In genomic region chr6:91307972-91308371, GRCm38 (mm10) we compare ENCODE assay signal across 11 mouse cellular contexts.
DNase-seq lines count a peak whose midpoint lies in the region; ATAC-seq and TF ChIP-seq lines count a peak whose summit lies in the region.
"Had no signal": no experiment of that assay in that cellular context is flagged by ENCODE, and none has a peak within 500 bp of the region (broad histone marks: within the 10 kb centered on the region; RNA-seq: fewer than 3 reads in every experiment).

No protein-coding gene starts in this region.

- no peak for TF ChIP-seq POLR2A in brain, embryonic 14.5 days (IDR thresholded peaks at IDR 0.05; ENCODE audit: borderline replicate concordance, extremely low read depth, insufficient read depth, insufficient read length, poor library complexity, severe bottlenecking)

- no peaks in the 10 kb centered on the region for H3K36me3 ChIP-seq in hindbrain, embryonic 10.5 days
- no peaks in the 10 kb centered on the region for H3K36me3 ChIP-seq in hindbrain, embryonic 12.5 days
- no peaks in the 10 kb centered on the region for H3K36me3 ChIP-seq in lung, embryonic 16.5 days (ENCODE audit: control insufficient read depth, insufficient read depth, low read length)

- H3K4me1 ChIP-seq in hindbrain, embryonic 10.5 days (replicated peaks) = peaks cover 5% of the 10 kb centered on the region; the same call in 1 of the 2 replicates
- no peaks in the 10 kb centered on the region for H3K4me1 ChIP-seq in hindbrain, embryonic 12.5 days
- H3K4me1 ChIP-seq in lung, embryonic 16.5 days (replicated peaks; ENCODE audit: control insufficient read depth, insufficient read depth, low read length) = no peaks in the 10 kb centered on the region; the same call in 1 of the 2 replicates

- H3K4me3 ChIP-seq in hindbrain, embryonic 10.5 days = no peak overlapping the region
- H3K4me3 ChIP-seq in hindbrain, embryonic 12.5 days = no peak overlapping the region
- H3K4me3 ChIP-seq in lung, embryonic 16.5 days (ENCODE audit: low read length) = no peak overlapping the region

- no peaks in the 10 kb centered on the region for H3K27me3 ChIP-seq in hindbrain, embryonic 10.5 days (ENCODE audit: insufficient read depth, poor library complexity, severe bottlenecking)
- H3K27me3 ChIP-seq in hindbrain, embryonic 12.5 days = 0 out of 2 replicates have a peak, but pooled peaks cover 3% of the 10 kb centered on the region
- H3K27me3 ChIP-seq in lung, embryonic 16.5 days (ENCODE audit: control insufficient read depth, insufficient read depth, low read depth, low read length) = no peaks in the 10 kb centered on the region

- no peak for ATAC-seq in hindbrain, embryonic 12.5 days (ENCODE audit: low FRiP score)
- ATAC-seq in lung, embryonic 16.5 days (ENCODE audit: low read depth) = peak; percentile 92
- no peak for ATAC-seq in megakaryocyte-erythroid progenitor cell, adult 5-6 weeks (replicated peaks; ENCODE audit: low FRiP score, low TSS enrichment, poor library complexity, severe bottlenecking)

- H3K27ac ChIP-seq in hindbrain, embryonic 10.5 days = peak overlapping the region; percentile 12; the same call in 1 of the 2 replicates
- no peak overlapping the region for H3K27ac ChIP-seq in hindbrain, embryonic 12.5 days
- H3K27ac ChIP-seq in lung, embryonic 16.5 days (ENCODE audit: low read length) = peak overlapping the region; percentile 48
- H3K27ac ChIP-seq: liver, embryonic 14.5 days had no signal

- H3K9me3 ChIP-seq in hindbrain, embryonic 10.5 days = no peaks in the 10 kb centered on the region
- no peaks in the 10 kb centered on the region for H3K9me3 ChIP-seq in hindbrain, embryonic 12.5 days (replicated peaks)
- no peaks in the 10 kb centered on the region for H3K9me3 ChIP-seq in lung, embryonic 16.5 days (ENCODE audit: control insufficient read depth, low read length)

- no peak overlapping the region for H3K9ac ChIP-seq in hindbrain, embryonic 12.5 days
- no peak overlapping the region for H3K9ac ChIP-seq in lung, embryonic 16.5 days (ENCODE audit: low read length)
- H3K9ac ChIP-seq: liver, embryonic 14.5 days had no signal

- WGBS in hindbrain, embryonic 10.5 days = 66% methylated on average over 1 of the region's 1 CpGs
- 65% methylated on average over 1 of the region's 1 CpGs for WGBS in hindbrain, embryonic 12.5 days
- 42% methylated on average over 1 of the region's 1 CpGs for WGBS in lung, embryonic 16.5 days

- no peak overlapping the region for H3K4me2 ChIP-seq in hindbrain, embryonic 12.5 days (replicated peaks)
- H3K4me2 ChIP-seq in lung, embryonic 16.5 days (ENCODE audit: low read depth, low read length) = no peak overlapping the region

- TF ChIP-seq CTCF in brain, embryonic 14.5 days (IDR thresholded peaks at IDR 0.05; ENCODE audit: borderline replicate concordance, extremely low read depth, insufficient read depth, insufficient read length) = no peak

- no peak for DNase-seq in hindbrain, embryonic 10.5 days (ENCODE audit: low spot score)
- peak; percentile 20 for DNase-seq in ES-CJ7 (ENCODE audit: low read depth, low spot score)
- peak; percentile 97 for DNase-seq in brain, embryonic 14.5 days (ENCODE audit: low read depth)
- DNase-seq in layer of hippocampus, postnatal 36 days = no peak
- no peak for DNase-seq in urinary bladder, postnatal 36 days (ENCODE audit: low spot score in 2 of 2)
- DNase-seq: adrenal gland, adult 8-10 months; gastrocnemius, postnatal 14 days had no signal

Comparison
In these comparisons a context has a peak if more than half of its experiments do, and no peak if none do; other contexts are left out.
1. DNase-seq: peak in ES-CJ7 (single experiment) and brain, embryonic 14.5 days (single experiment); none in hindbrain, embryonic 10.5 days (single experiment), layer of hippocampus, postnatal 36 days (0 of 2) and urinary bladder, postnatal 36 days (0 of 2).